Mouse (Mus musculus): ENCODE measurements around the gene Nfia. TPM values are rescaled to one million over a fixed set of nuclear protein-coding genes. Genes with fewer than 3 reads are reported as not detected.

Nfia gene
- polyA plus RNA-seq, 1 experiment from 2014 or later = 33.7 TPM

DNA sequence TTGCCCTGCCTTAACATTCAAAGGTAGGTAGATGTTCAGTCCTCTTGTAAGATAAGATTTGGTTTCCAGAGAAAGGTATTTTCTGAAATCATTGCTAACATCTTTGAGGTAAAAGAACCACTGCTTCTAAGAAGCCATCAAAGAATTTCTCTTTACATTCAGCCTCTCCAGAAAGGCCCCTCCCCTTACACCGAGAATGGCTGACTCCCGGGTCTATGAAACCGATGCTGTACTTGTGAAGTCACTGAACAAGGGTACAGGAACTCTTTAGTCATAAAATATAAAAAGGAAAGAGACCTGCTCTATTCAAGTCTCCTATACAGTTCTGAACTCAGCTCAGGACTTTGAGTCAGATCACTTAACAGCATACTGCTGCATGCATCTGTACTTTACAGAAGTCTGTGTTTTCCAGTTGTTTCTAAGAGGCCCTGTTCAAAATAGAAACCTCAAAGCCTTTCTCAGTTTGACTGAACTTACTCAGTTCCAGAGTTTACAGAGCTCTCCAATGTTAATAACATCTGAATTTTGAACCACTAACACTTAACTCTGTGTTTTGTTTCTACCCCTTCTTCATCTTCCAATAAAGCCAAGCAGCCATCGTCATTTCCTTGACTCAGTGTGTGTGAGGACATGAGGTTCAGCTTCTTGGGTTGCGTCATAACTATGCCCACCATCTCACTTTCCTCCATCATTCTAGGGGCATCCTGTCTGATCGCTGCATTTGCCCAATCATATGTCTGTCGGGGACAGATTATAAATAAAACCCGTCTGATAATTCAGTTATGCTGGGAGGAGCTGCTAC, 223.6 kb downstream of the Nfia start:
- H3K4me2 ChIP-seq = no peak overlapping the region
- H3K27ac ChIP-seq (ENCODE audit: low read depth, low read length) = no peak overlapping the region
- no peaks in the 10 kb centered on the region for H3K9me3 ChIP-seq (replicated peaks; ENCODE audit: control insufficient read depth, low read length)
- H3K4me3 ChIP-seq (ENCODE audit: low read depth, low read length) = no peak overlapping the region
- H3K27me3 ChIP-seq (ENCODE audit: control insufficient read depth, insufficient read depth, low read length) = no peaks in the 10 kb centered on the region
- peaks cover 2% of the 10 kb centered on the region; the same call in 1 of the 2 replicates for H3K4me1 ChIP-seq (ENCODE audit: control insufficient read depth, insufficient read depth, low read length)
- WGBS (ENCODE audit: insufficient replicate concordance) = 81% methylated on average over 8 of the region's 8 CpGs
- no peak for ATAC-seq (replicated peaks; ENCODE audit: insufficient number of reproducible peaks, low FRiP score, low TSS enrichment)
- no peak overlapping the region for H3K9ac ChIP-seq (ENCODE audit: low read depth, low read length)
- H3K36me3 ChIP-seq (ENCODE audit: control insufficient read depth, insufficient read depth, low read length) = no peaks in the 10 kb centered on the region

DNA sequence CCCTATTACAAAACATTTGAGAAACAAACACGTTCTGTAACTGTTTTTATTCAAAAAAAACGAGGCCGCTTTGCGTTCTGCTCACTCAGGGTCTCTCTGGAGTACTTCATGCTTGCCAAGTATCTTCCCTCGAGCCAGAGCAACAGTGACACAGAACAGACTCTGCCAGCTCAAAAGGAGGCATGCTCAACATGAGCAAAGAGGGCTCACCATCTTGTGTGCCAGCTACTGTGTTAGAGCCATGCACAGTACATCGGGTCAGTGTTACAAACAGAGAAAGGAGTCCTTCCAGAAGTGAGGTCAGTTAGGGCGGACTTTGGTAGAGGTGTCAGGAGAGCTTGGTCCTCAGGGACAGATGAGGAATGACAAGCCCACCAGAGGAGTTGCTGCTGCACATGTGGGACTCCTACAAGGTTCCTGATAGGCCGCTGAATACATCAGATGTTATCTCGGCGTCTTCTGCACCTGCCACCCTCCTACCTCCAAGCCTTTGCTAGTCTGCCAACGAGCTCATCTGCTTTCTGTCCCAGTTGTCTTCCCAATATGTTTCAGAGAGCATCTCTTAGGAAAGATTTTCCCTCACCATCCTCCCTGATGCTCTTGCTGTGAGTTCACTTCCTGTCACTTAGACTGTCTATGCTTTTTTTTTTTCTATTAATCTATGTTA, 224.8 kb downstream of the Nfia start:
- Histone ChIP-seq H3K4me3 (ENCODE audit: low read depth, low read length) (no peak overlapping the region), H3K27ac (ENCODE audit: low read depth, low read length) (no peak overlapping the region), H3K4me2 (no peak overlapping the region), H3K9me3 (replicated peaks; ENCODE audit: control insufficient read depth, low read length) (no peaks in the 10 kb centered on the region), H3K9ac (ENCODE audit: low read depth, low read length) (no peak overlapping the region), H3K27me3 (ENCODE audit: control insufficient read depth, insufficient read depth, low read length) (no peaks in the 10 kb centered on the region), H3K36me3 (ENCODE audit: control insufficient read depth, insufficient read depth, low read length) (0 out of 2 replicates have a peak, but pooled peaks cover 2% of the 10 kb centered on the region), H3K4me1 (ENCODE audit: control insufficient read depth, insufficient read depth, low read length) (peaks cover 4% of the 10 kb centered on the region)
- WGBS (ENCODE audit: insufficient replicate concordance) = 70% methylated on average over 11 of the region's 11 CpGs
- ATAC-seq (replicated peaks; ENCODE audit: insufficient number of reproducible peaks, low FRiP score, low TSS enrichment) = no peak

GRCm38 (mm10) chr4:98002206-98002605, 229.7 kb downstream of the Nfia start:
- H3K9ac ChIP-seq (ENCODE audit: low read depth, low read length) = no peak overlapping the region

DNA sequence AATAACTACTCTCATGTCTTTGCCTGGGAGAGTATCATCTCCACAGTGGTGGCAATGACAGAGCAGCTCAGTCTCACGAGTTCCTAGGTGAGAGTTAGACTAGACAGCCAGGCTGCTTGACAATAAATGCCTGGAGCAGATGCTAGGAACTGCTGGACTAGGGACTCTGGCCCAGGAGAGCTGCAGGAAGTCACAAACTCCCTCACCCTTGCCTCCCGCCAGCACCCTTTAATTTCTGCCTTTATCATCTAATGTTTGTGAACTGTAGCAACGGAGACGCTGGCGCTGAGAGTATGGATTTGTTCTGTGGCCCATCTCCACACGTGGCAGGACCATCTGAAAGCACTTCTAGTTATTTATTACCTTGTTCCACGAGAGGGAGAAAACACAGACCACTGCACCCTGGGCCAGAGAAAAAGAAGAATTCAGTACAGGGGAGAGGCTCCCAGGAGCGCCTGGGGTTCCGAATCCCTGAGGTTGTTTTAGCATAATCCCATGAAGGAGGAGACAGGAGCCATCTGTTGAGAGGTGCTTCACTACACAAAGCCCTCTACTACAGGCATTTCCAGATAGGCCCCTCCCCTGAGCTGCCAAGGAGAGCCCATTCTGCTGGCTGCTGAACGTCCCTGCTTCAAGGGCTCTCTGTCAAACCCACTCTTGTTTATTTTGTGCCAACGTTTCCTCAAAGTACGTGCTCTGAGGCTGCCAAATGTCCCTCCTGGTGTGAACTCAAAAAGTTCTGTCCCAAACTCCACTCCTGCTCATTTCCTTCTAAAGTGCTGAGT, 231.0 kb downstream of the Nfia start:
- peak; percentile 56; the same call in 1 of the 2 replicates for ATAC-seq (replicated peaks; ENCODE audit: insufficient number of reproducible peaks, low FRiP score, low TSS enrichment)
- no peaks in the 10 kb centered on the region for H3K9me3 ChIP-seq (replicated peaks; ENCODE audit: control insufficient read depth, low read length)
- peak overlapping the region; percentile 47 for H3K4me2 ChIP-seq
- H3K4me1 ChIP-seq (ENCODE audit: control insufficient read depth, insufficient read depth, low read length) = peaks cover 31% of the 10 kb centered on the region
- H3K27me3 ChIP-seq (ENCODE audit: control insufficient read depth, insufficient read depth, low read length) = no peaks in the 10 kb centered on the region
- WGBS (ENCODE audit: insufficient replicate concordance) = 10% methylated on average over 12 of the region's 12 CpGs
- 0 out of 2 replicates have a peak, but pooled peaks cover 3% of the 10 kb centered on the region for H3K36me3 ChIP-seq (ENCODE audit: control insufficient read depth, insufficient read depth, low read length)
- H3K9ac ChIP-seq (ENCODE audit: low read depth, low read length) = peak overlapping the region; percentile 50
- H3K27ac ChIP-seq (ENCODE audit: low read depth, low read length) = peak overlapping the region; percentile 93
- no peak overlapping the region for H3K4me3 ChIP-seq (ENCODE audit: low read depth, low read length)

More at GRCm38 (mm10) chr4:98002206-98002605, 229.7 kb downstream of the Nfia start:
- H3K27ac ChIP-seq (ENCODE audit: low read depth, low read length) = peak overlapping the region; percentile 43; the same call in 1 of the 2 replicates
- H3K4me1 ChIP-seq (ENCODE audit: control insufficient read depth, insufficient read depth, low read length) = peaks cover 31% of the 10 kb centered on the region
- 70% methylated on average over 5 of the region's 5 CpGs for WGBS (ENCODE audit: insufficient replicate concordance)
- H3K36me3 ChIP-seq (ENCODE audit: control insufficient read depth, insufficient read depth, low read length) = 0 out of 2 replicates have a peak, but pooled peaks cover 3% of the 10 kb centered on the region
- H3K4me3 ChIP-seq (ENCODE audit: low read depth, low read length) = no peak overlapping the region
- no peak for ATAC-seq (replicated peaks; ENCODE audit: insufficient number of reproducible peaks, low FRiP score, low TSS enrichment)
- no peaks in the 10 kb centered on the region for H3K9me3 ChIP-seq (replicated peaks; ENCODE audit: control insufficient read depth, low read length)
- H3K4me2 ChIP-seq = no peak overlapping the region
- no peaks in the 10 kb centered on the region for H3K27me3 ChIP-seq (ENCODE audit: control insufficient read depth, insufficient read depth, low read length)

- Histone ChIP-seq H3K4me3 (ENCODE audit: low read depth, low read length) (no peak overlapping the region), H3K9ac (ENCODE audit: low read depth, low read length) (peak overlapping the region; percentile 50), H3K36me3 (ENCODE audit: control insufficient read depth, insufficient read depth, low read length) (0 out of 2 replicates have a peak, but pooled peaks cover 3% of the 10 kb centered on the region), H3K27me3 (ENCODE audit: control insufficient read depth, insufficient read depth, low read length) (no peaks in the 10 kb centered on the region), H3K4me2 (peak overlapping the region; percentile 47), H3K4me1 (ENCODE audit: control insufficient read depth, insufficient read depth, low read length) (peaks cover 34% of the 10 kb centered on the region), H3K9me3 (replicated peaks; ENCODE audit: control insufficient read depth, low read length) (no peaks in the 10 kb centered on the region), H3K27ac (ENCODE audit: low read depth, low read length) (peak overlapping the region; percentile 93)
- WGBS (ENCODE audit: insufficient replicate concordance) = 5% methylated on average over 11 of the region's 11 CpGs
- ATAC-seq (replicated peaks; ENCODE audit: insufficient number of reproducible peaks, low FRiP score, low TSS enrichment) = peak; percentile 73
These were observed 231.6 kb downstream of the Nfia start for GRCm38 (mm10) chr4:98004108-98004625.

GRCm38 (mm10) chr4:98004986-98005385, 232.5 kb downstream of the Nfia start:
- Histone ChIP-seq H3K4me3 (ENCODE audit: low read depth, low read length) (no peak overlapping the region), H3K9me3 (replicated peaks; ENCODE audit: control insufficient read depth, low read length) (no peaks in the 10 kb centered on the region), H3K4me1 (ENCODE audit: control insufficient read depth, insufficient read depth, low read length) (peaks cover 34% of the 10 kb centered on the region), H3K9ac (ENCODE audit: low read depth, low read length) (no peak overlapping the region), H3K36me3 (ENCODE audit: control insufficient read depth, insufficient read depth, low read length) (0 out of 2 replicates have a peak, but pooled peaks cover 3% of the 10 kb centered on the region), H3K4me2 (no peak overlapping the region), H3K27ac (ENCODE audit: low read depth, low read length) (peak overlapping the region; percentile 93), H3K27me3 (ENCODE audit: control insufficient read depth, insufficient read depth, low read length) (no peaks in the 10 kb centered on the region)
- WGBS (ENCODE audit: insufficient replicate concordance) = 86% methylated on average over 6 of the region's 6 CpGs
- no peak for ATAC-seq (replicated peaks; ENCODE audit: insufficient number of reproducible peaks, low FRiP score, low TSS enrichment)

- no peak for ATAC-seq (replicated peaks; ENCODE audit: insufficient number of reproducible peaks, low FRiP score, low TSS enrichment)
- WGBS (ENCODE audit: insufficient replicate concordance) = 77% methylated on average over 4 of the region's 4 CpGs
- H3K4me2 ChIP-seq = no peak overlapping the region
- no peak overlapping the region for H3K9ac ChIP-seq (ENCODE audit: low read depth, low read length)
- H3K36me3 ChIP-seq (ENCODE audit: control insufficient read depth, insufficient read depth, low read length) = no peaks in the 10 kb centered on the region
- no peaks in the 10 kb centered on the region for H3K9me3 ChIP-seq (replicated peaks; ENCODE audit: control insufficient read depth, low read length)
- no peaks in the 10 kb centered on the region for H3K27me3 ChIP-seq (ENCODE audit: control insufficient read depth, insufficient read depth, low read length)
- H3K27ac ChIP-seq (ENCODE audit: low read depth, low read length) = no peak overlapping the region
- H3K4me1 ChIP-seq (ENCODE audit: control insufficient read depth, insufficient read depth, low read length) = peaks cover 14% of the 10 kb centered on the region
- H3K4me3 ChIP-seq (ENCODE audit: low read depth, low read length) = no peak overlapping the region
These were observed 236.4 kb downstream of the Nfia start for GRCm38 (mm10) chr4:98008814-98009368.

GRCm38 (mm10) chr4:98009966-98010365, 237.4 kb downstream of the Nfia start:
- Histone ChIP-seq H3K27me3 (ENCODE audit: control insufficient read depth, insufficient read depth, low read length) (no peaks in the 10 kb centered on the region), H3K4me1 (ENCODE audit: control insufficient read depth, insufficient read depth, low read length) (peaks cover 4% of the 10 kb centered on the region), H3K4me2 (no peak overlapping the region), H3K27ac (ENCODE audit: low read depth, low read length) (no peak overlapping the region), H3K9ac (ENCODE audit: low read depth, low read length) (no peak overlapping the region), H3K36me3 (ENCODE audit: control insufficient read depth, insufficient read depth, low read length) (0 out of 2 replicates have a peak, but pooled peaks cover 6% of the 10 kb centered on the region), H3K4me3 (ENCODE audit: low read depth, low read length) (no peak overlapping the region), H3K9me3 (replicated peaks; ENCODE audit: control insufficient read depth, low read length) (no peaks in the 10 kb centered on the region)
- 89% methylated on average over 2 of the region's 2 CpGs for WGBS (ENCODE audit: insufficient replicate concordance)
- ATAC-seq (replicated peaks; ENCODE audit: insufficient number of reproducible peaks, low FRiP score, low TSS enrichment) = no peak

Data from heart, embryonic 11.5 days (tissue).